Mouse (Mus musculus) right cerebral cortex, postnatal 14 days (tissue): ENCODE measurements around the gene Hspb11.
A peak's percentile ranks its signal among the peaks of the same experiment; 100 is the strongest.

Source experiments
- DNase-seq: peaks from one replicate; pipeline ENCODE4 v3.0.0; 2022

The Hspb11 gene

GRCm38 (mm10) chr4:107252522-107252921 is 871 bp upstream of the Hspb11 start:
- no peak for DNase-seq

- no peak for DNase-seq
Observed at GRCm38 (mm10) chr4:107254414-107254813, 1.0 kb downstream of the Hspb11 start.

GRCm38 (mm10) chr4:107260001-107260400 is 6.6 kb downstream of the Hspb11 start:
- no peak for DNase-seq

GRCm38 (mm10) chr4:107273683-107274082 is 20.3 kb downstream of the Hspb11 start:
- no peak for DNase-seq

GRCm38 (mm10) chr4:107274511-107274910 is 21.1 kb downstream of the Hspb11 start:
- no peak for DNase-seq

- DNase-seq = no peak
Observed at GRCm38 (mm10) chr4:107278188-107278707, 24.9 kb downstream of the Hspb11 start.

- DNase-seq = no peak
Observed at GRCm38 (mm10) chr4:107280843-107281475, 27.6 kb downstream of the Hspb11 start.

- DNase-seq = no peak
Observed at GRCm38 (mm10) chr4:107285446-107286200, 32.2 kb downstream of the Hspb11 start.

GRCm38 (mm10) chr4:107286386-107286785 is 33.0 kb downstream of the Hspb11 start:
- DNase-seq = no peak

- no peak for DNase-seq
Observed at GRCm38 (mm10) chr4:107287517-107287916, 34.1 kb downstream of the Hspb11 start.

GRCm38 (mm10) chr4:107291611-107292272 is 38.3 kb downstream of the Hspb11 start:
- no peak for DNase-seq

DNA sequence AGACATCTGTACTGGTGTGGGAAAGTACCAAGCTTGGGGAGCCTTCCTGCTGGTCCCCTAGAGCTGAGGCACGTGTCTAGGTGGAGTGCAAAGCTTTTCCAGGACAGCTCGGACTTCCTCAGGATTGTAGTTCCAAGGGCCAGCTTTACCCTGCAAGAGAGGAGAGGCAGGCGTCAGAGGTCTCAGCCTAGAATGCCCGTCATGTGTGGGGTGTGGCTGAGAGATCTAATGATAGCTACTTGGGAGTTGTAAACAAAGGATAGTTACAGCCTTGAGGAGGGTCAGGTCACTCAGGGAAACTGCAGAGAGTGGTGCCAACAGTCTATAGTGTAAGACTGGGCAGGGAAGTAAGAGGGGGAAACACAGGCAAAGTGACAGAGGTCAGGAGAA is 38.9 kb downstream of the Hspb11 start:
- DNase-seq = no peak

GRCm38 (mm10) chr4:107298071-107298606 is 44.7 kb downstream of the Hspb11 start:
- no peak for DNase-seq

DNA sequence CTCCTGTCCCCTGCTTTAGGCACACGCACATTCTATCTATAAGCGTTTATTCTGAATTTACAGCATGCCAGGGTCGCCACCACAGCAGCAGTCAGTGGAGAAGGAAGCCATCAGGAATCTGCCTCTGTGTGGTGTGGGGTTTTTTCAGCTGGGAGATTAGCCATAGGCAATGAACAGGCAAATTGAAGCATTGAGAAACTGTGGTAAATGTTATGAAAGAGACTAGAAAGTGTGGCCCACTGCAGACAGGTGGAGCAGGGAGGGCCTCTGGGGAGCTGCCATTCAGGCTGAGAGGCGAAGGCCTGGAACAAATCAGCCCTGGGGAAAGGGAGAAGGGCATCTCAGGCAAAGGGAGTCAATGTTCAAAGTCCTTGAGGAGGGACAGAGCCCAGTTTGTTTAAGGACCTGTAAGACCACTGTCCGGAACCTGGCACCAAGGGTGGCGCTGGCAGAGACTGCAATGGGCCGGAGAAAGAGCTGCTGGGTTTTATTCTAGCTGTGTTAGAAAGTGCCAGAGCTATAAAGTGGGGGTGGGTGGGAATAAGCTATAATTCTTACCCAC is 46.5 kb downstream of the Hspb11 start:
- DNase-seq = no peak

DNA sequence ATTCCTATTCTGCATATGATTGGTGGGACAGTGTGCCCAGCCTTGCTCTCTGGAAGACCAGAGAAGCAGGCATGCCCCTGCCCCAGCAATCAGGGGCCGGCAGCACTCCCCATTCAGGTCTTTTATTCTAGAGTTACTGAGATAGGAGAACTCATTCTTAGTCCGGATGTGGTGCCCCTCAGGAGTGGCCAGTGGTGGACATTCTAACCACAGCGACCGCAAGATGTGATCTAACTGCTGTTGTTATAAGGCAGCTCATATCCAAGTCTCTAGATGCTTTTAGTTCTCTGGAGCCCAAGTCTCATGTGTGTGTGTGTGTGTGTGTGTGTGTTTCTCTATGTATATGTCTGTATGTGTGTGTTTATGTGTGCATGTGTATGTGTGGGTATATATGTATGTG is 47.0 kb downstream of the Hspb11 start:
- DNase-seq = no peak

DNA sequence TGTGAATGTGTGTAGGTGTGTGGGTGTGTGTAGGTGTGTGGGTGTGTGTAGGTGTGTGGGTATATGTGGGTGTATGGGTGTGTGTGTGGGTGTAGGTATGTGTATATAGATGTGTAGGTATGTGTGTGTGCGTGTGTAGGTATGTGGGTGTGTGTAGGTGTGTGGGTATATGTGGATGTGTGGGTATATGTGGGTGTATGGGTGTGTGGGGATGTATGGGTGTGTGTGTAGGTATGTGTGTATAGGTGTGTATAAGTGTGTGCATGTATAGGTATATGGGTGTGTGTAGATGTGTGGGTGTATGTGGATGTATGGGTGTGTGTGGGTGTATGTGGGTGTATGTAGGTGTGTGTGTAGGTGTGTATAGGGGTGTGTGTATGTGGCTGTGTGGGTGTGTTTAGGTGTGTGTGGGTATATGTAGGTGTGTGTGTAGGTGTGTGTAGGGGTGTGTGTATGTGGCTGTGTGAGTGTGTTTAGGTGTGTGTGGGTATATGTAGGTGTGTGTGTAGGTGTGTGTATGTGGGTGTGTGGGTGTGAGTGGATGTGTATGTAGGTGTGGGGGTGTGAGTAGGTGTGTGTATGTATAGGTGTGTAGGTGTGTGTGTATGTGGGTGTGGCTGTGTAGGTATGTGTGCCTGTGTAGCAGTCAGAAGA is 47.6 kb downstream of the Hspb11 start:
- DNase-seq = no peak

DNA sequence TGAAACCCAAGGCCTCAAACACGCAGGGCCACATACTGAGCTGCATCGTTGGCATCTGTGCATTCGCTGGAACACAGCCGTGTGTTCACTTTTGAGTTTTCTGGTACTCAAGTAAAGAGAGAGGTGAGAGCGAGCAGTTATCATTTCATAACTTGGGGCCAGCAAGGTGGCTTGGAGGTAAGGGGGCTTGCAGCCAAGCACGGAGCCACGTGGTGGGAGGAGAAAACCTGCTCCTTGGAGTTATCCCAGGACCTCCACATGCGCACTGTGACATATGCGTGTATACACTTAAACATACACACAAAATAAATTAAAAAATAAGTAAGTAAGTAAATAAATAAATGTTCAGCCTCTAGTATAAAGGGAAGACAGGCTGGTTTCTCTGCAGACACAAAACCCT is 48.8 kb downstream of the Hspb11 start:
- DNase-seq = no peak

DNA sequence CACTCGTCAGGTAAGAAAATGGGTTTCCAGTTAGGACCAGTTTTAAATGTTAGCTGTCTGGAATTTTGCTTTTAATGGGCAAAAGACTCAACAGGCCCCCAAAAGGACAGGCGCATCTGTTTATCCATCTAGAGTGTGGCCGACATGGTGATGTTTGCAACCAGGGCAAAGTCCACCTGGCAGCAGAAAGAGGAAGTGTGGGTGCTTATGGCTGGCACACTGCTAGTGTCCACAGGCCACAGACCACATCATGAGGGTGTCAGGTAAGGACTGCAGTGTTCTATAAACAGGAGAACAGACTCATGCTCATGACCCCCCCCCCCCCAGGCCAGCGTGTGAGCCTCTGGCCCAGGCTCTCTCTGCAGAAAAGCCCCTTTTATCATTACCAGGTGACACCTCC is 49.4 kb downstream of the Hspb11 start:
- DNase-seq = no peak

GRCm38 (mm10) chr4:107303531-107303930 is 50.1 kb downstream of the Hspb11 start:
- DNase-seq = no peak

- DNase-seq = no peak
Observed at GRCm38 (mm10) chr4:107306966-107307365, 53.6 kb downstream of the Hspb11 start, which contains the start of gene Dio1. Gene Dio1, minus strand, starts transcription at chr4:107307169.

GRCm38 (mm10) chr4:107313690-107314478 is 60.5 kb downstream of the Hspb11 start, which contains the start of gene Yipf1:
Gene Yipf1, plus strand, starts transcription at chr4:107314363.
- DNase-seq = peak; percentile 86

GRCm38 (mm10) chr4:107314479-107314805 is 61.0 kb downstream of the Hspb11 start:
- DNase-seq = no peak
